Mouse (Mus musculus) lung, embryonic 14.5 days (tissue): ENCODE measurements around the gene Noc4l. TPM values are rescaled to one million over a fixed set of nuclear protein-coding genes. Genes with fewer than 3 reads are reported as not detected.

Experiments
- ATAC-seq: fragments of 200-750 bp; cut with Nextera tagmentation; 2 replicates; pipeline ENCODE4 v1.8.0; 2017; ENCODE audit warnings: mild to moderate bottlenecking, moderate TSS enrichment, moderate library complexity; ENCODE audit not compliant: insufficient read depth
- DNase-seq: peaks from one replicate; pipeline ENCODE4 v3.0.0-alpha.2; 2015
- H3K27ac ChIP-seq: fragments of 300-500 bp; sonication (generic); 2 replicates; pipeline ENCODE4 v1.5.1; 2014; ENCODE audit warnings: low read depth, mild to moderate bottlenecking, moderate library complexity
- H3K27me3 ChIP-seq: fragments of 300-500 bp; sonication (generic); 2 replicates; pipeline ENCODE4 v1.6.1; 2014; ENCODE audit warnings: low read length, control low read depth; ENCODE audit not compliant: insufficient read depth
- H3K36me3 ChIP-seq: fragments of 300-500 bp; sonication (generic); 2 replicates; pipeline ENCODE4 v1.6.1; 2014; ENCODE audit warnings: control low read depth; ENCODE audit not compliant: insufficient read depth
- H3K4me1 ChIP-seq: fragments of 300-500 bp; sonication (generic); 2 replicates; pipeline ENCODE4 v1.6.1; 2014; ENCODE audit warnings: antibody characterized with exemption, control low read depth; ENCODE audit not compliant: insufficient read depth
- H3K4me2 ChIP-seq: fragments of 300-500 bp; sonication (generic); 2 replicates; pipeline ENCODE4 v1.6.1; 2014; ENCODE audit warnings: mild to moderate bottlenecking
- H3K4me3 ChIP-seq: fragments of 300-500 bp; sonication (generic); 2 replicates; pipeline ENCODE4 v1.5.1; 2014; ENCODE audit warnings: low read depth, low read length
- H3K9ac ChIP-seq: fragments of 300-500 bp; sonication (generic); 2 replicates; pipeline ENCODE4 v1.6.1; 2014
- H3K9me3 ChIP-seq: fragments of 300-500 bp; sonication (generic); 2 replicates; pipeline ENCODE4 v1.6.1; 2016; ENCODE audit warnings: low read depth, low read length, control low read depth
- CTCF ChIP-seq: IDR thresholded peaks from 2 replicates; pipeline ENCODE4 v1.5.1; 2016; ENCODE audit warnings: antibody characterized with exemption, low read depth
- WGBS: fragments of 180-500 bp; shearing (Covaris S2); extraction: QIAGEN DNeasy Blood & Tissue Kit; methylation state at CpG from one replicate; pipeline ENCODE4 v1.1.7; 2014; 5-methylcytosine and 5-hydroxymethylcytosine counted together
- polyA plus RNA-seq: library from polyadenylated mRNA; unstranded; fragments of >200 nt; fragmentation: Nextera tagmentation; extraction: Ambion mirVana; gene quantifications from 2 replicates; pipeline ENCODE4 v1.2.1, GENCODE M21; 2014

The Noc4l gene
- 55.8 and 57.3 TPM in 2 replicates for polyA plus RNA-seq

GRCm38 (mm10) chr5:110652719-110653648 lies at the start of gene Noc4l, which contains the start of gene Ddx51:
TSS of gene Noc4l (minus strand) at chr5:110653417.
TSS of gene Ddx51 (plus strand) at chr5:110653451.
- Histone ChIP-seq H3K4me1 (no peaks in the 10 kb centered on the region), H3K36me3 (peaks cover 80% of the 10 kb centered on the region), H3K9me3 (no peaks in the 10 kb centered on the region), H3K27ac (peak within 1 kb of the TSS; percentile 18; the same call in 1 of the 2 replicates), H3K27me3 (no peaks in the 10 kb centered on the region), H3K4me2 (peak within 1 kb of the TSS; percentile 89), H3K4me3 (peak within 1 kb of the TSS; percentile 99), H3K9ac (peak within 1 kb of the TSS; percentile 90)
- TF ChIP-seq CTCF, result no peak
- DNase-seq, result peak; percentile 99
- peak; percentile 89 for ATAC-seq
- 1% methylated on average over 90 of the region's 91 CpGs for WGBS

GRCm38 (mm10) chr5:110698617-110699016 lies 45.4 kb upstream of the Noc4l start:
- Histone ChIP-seq H3K4me3 (no peak overlapping the region), H3K27ac (no peak overlapping the region), H3K9me3 (no peaks in the 10 kb centered on the region), H3K27me3 (no peaks in the 10 kb centered on the region), H3K36me3 (peaks cover 95% of the 10 kb centered on the region), H3K4me2 (no peak overlapping the region), H3K9ac (no peak overlapping the region), H3K4me1 (no peaks in the 10 kb centered on the region)
- WGBS, result 86% methylated on average over 4 of the region's 4 CpGs
- TF ChIP-seq CTCF, result no peak
- DNase-seq (no peak), ATAC-seq (no peak)

GRCm38 (mm10) chr5:110682041-110682440 lies 28.8 kb upstream of the Noc4l start:
- no peak for TF ChIP-seq CTCF
- no peak overlapping the region for H3K4me2 ChIP-seq
- H3K4me1 ChIP-seq, result no peaks in the 10 kb centered on the region
- H3K36me3 ChIP-seq, result peaks cover 95% of the 10 kb centered on the region
- no peaks in the 10 kb centered on the region for H3K9me3 ChIP-seq
- H3K27ac ChIP-seq, result no peak overlapping the region
- no peak overlapping the region for H3K4me3 ChIP-seq
- H3K27me3 ChIP-seq, result no peaks in the 10 kb centered on the region
- 84% methylated on average over 8 of the region's 8 CpGs for WGBS
- DNase-seq, result no peak
- no peak overlapping the region for H3K9ac ChIP-seq
- ATAC-seq, result no peak

- TF ChIP-seq CTCF, result no peak
- H3K27me3 ChIP-seq, result no peaks in the 10 kb centered on the region
- no peak overlapping the region for H3K4me2 ChIP-seq
- no peak overlapping the region for H3K27ac ChIP-seq
- ATAC-seq (no peak), DNase-seq (no peak)
- no peak overlapping the region for H3K4me3 ChIP-seq
- H3K9ac ChIP-seq, result no peak overlapping the region
- peaks cover 87% of the 10 kb centered on the region for H3K36me3 ChIP-seq
- H3K4me1 ChIP-seq, result no peaks in the 10 kb centered on the region
- H3K9me3 ChIP-seq, result no peaks in the 10 kb centered on the region
- 61% methylated on average over 6 of the region's 6 CpGs for WGBS
These were observed 12.4 kb upstream of the Noc4l start for GRCm38 (mm10) chr5:110665486-110666121.

- no peak overlapping the region for H3K4me3 ChIP-seq
- H3K36me3 ChIP-seq, result peaks cover 86% of the 10 kb centered on the region
- DNase-seq (no peak), ATAC-seq (no peak)
- 92% methylated on average over 2 of the region's 2 CpGs for WGBS
- H3K9me3 ChIP-seq, result no peaks in the 10 kb centered on the region
- H3K4me2 ChIP-seq, result no peak overlapping the region
- TF ChIP-seq CTCF, result no peak
- H3K4me1 ChIP-seq, result no peaks in the 10 kb centered on the region
- no peaks in the 10 kb centered on the region for H3K27me3 ChIP-seq
- no peak overlapping the region for H3K27ac ChIP-seq
- H3K9ac ChIP-seq, result no peak overlapping the region
These were observed 11.6 kb upstream of the Noc4l start for GRCm38 (mm10) chr5:110664750-110665269.

- no peak overlapping the region for H3K4me3 ChIP-seq
- H3K9me3 ChIP-seq, result no peaks in the 10 kb centered on the region
- no peak for TF ChIP-seq CTCF
- no peak for DNase-seq
- no peaks in the 10 kb centered on the region for H3K4me1 ChIP-seq
- H3K4me2 ChIP-seq, result no peak overlapping the region
- no peaks in the 10 kb centered on the region for H3K27me3 ChIP-seq
- ATAC-seq, result no peak
- H3K27ac ChIP-seq, result no peak overlapping the region
- H3K9ac ChIP-seq, result no peak overlapping the region
- peaks cover 88% of the 10 kb centered on the region for H3K36me3 ChIP-seq
- WGBS, result 83% methylated on average over 2 of the region's 2 CpGs
These were observed 10.8 kb upstream of the Noc4l start for GRCm38 (mm10) chr5:110664041-110664440.

- Histone ChIP-seq H3K4me3 (no peak overlapping the region), H3K27me3 (no peaks in the 10 kb centered on the region), H3K9ac (no peak overlapping the region), H3K27ac (no peak overlapping the region), H3K36me3 (peaks cover 90% of the 10 kb centered on the region), H3K4me1 (no peaks in the 10 kb centered on the region), H3K4me2 (no peak overlapping the region), H3K9me3 (no peaks in the 10 kb centered on the region)
- no peak for TF ChIP-seq CTCF
- ATAC-seq (no peak), DNase-seq (no peak)
These were observed 6.5 kb upstream of the Noc4l start for GRCm38 (mm10) chr5:110659682-110660081.
